Mouse (Mus musculus) 3T3-L1 (cell line): Measurements from ENCODE around the gene Fyn.

ENCODE experiments used
- DNase-seq: peaks from one replicate; pipeline ENCODE4 v3.0.0-alpha.2; 2015; ENCODE audit warnings: low read depth, low spot score

The Fyn gene

GRCm38 (mm10) chr10:39411857-39412559 is 43.4 kb downstream of the Fyn start:
- peak; percentile 41 for DNase-seq

- peak; percentile 67 for DNase-seq
These were observed 44.4 kb downstream of the Fyn start for GRCm38 (mm10) chr10:39412826-39413620.

- no peak for DNase-seq
These were observed 45.4 kb downstream of the Fyn start for GRCm38 (mm10) chr10:39414068-39414467.

- DNase-seq, result peak; percentile 92
These were observed 46.9 kb downstream of the Fyn start for GRCm38 (mm10) chr10:39415586-39415985.

GRCm38 (mm10) chr10:39417611-39418010 is 49.0 kb downstream of the Fyn start:
- no peak for DNase-seq

GRCm38 (mm10) chr10:39418395-39418794 is 49.7 kb downstream of the Fyn start:
- no peak for DNase-seq

GRCm38 (mm10) chr10:39420842-39421617 is 52.4 kb downstream of the Fyn start:
- no peak for DNase-seq

- no peak for DNase-seq
These were observed 53.1 kb downstream of the Fyn start for GRCm38 (mm10) chr10:39421772-39422171.

GRCm38 (mm10) chr10:39424643-39425042 is 56.0 kb downstream of the Fyn start:
- DNase-seq, result no peak

- DNase-seq, result no peak
These were observed 57.4 kb downstream of the Fyn start for GRCm38 (mm10) chr10:39426033-39426432.

- no peak for DNase-seq
These were observed 58.3 kb downstream of the Fyn start for GRCm38 (mm10) chr10:39426833-39427490.

GRCm38 (mm10) chr10:39429661-39430060 is 61.0 kb downstream of the Fyn start:
- DNase-seq, result no peak

GRCm38 (mm10) chr10:39430074-39430764 is 61.6 kb downstream of the Fyn start:
- DNase-seq, result peak; percentile 37

GRCm38 (mm10) chr10:39431265-39431664 is 62.6 kb downstream of the Fyn start:
- DNase-seq, result no peak

GRCm38 (mm10) chr10:39432648-39433568 is 64.3 kb downstream of the Fyn start:
- no peak for DNase-seq

- no peak for DNase-seq
These were observed 65.2 kb downstream of the Fyn start for GRCm38 (mm10) chr10:39433893-39434292.

GRCm38 (mm10) chr10:39434758-39435448 is 66.2 kb downstream of the Fyn start:
- DNase-seq, result peak; percentile 51

- DNase-seq, result no peak
These were observed 70.2 kb downstream of the Fyn start for GRCm38 (mm10) chr10:39438905-39439304.

- DNase-seq, result no peak
These were observed 71.9 kb downstream of the Fyn start for GRCm38 (mm10) chr10:39440506-39440905.
